ENCODE assay signal across 8 mouse cellular contexts in the genomic region with DNA sequence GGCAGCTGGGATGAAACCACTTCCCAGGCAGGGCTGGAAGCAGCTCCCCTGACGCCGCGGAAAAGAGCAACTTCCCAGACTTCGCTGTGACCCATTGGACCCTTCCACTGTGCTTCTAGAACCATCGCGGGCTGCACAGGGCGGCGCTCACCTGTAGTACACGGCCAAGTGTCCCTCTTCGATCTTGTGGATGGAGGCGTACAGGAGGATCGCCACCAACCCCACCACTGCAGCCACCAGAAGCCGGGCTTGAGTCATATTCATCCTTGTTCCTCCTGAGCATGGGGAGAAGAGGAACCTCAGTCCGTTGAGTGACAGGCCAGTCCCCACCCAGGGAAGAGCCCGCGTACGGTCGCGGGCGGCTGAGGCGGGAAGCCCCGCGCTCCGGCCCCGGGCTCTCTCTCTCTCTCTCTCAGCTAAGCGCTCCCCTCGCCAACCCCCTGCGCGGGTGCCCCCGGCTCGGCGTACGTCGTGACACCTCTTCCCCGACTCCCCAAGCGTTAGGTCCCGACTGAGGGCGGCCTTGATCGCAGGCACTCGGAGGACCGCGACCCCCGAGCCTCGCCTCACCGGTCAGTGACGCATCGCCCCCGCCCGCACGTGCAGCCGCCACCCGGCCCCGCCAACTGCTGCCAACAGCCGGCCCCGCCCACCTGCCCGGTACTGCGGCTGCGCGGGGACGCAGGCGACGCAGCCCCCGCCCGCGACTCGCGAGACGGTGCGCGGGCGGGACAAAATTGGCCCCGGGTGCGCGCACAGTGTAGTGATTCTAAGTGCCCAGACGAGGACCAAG. TPM values are rescaled to one million over a fixed set of nuclear protein-coding genes. Genes with fewer than 3 reads are reported as not detected.
DNase-seq lines count a peak whose midpoint lies in the region; ATAC-seq lines count a peak whose summit lies in the region.

A gene (minus strand): TSS at position 665 of the 793 bp plus-strand sequence.

- peak within 1 kb of the TSS; percentile 57 for H3K9ac ChIP-seq in midbrain, embryonic 11.5 days (ENCODE audit: low read length)

- H3K27ac ChIP-seq in embryonic facial prominence, embryonic 10.5 days (replicated peaks), result peak within 1 kb of the TSS; percentile 84
- H3K27ac ChIP-seq in midbrain, embryonic 11.5 days (ENCODE audit: low read depth, low read length), result no peak within 1 kb of the TSS

- WGBS in embryonic facial prominence, embryonic 10.5 days, result under 1% methylated on average over 75 of the region's 75 CpGs
- WGBS in midbrain, embryonic 11.5 days, result under 1% methylated on average over 73 of the region's 75 CpGs

- DNase-seq in adrenal gland, postnatal 14 days, result peak; percentile 96
- peak; percentile 92 for DNase-seq in embryonic facial prominence, embryonic 10.5 days (ENCODE audit: low spot score)
- peak; percentile 83 for DNase-seq in kidney, adult 11 months
- peak; percentile 95 for DNase-seq in left cerebral cortex, postnatal 4 days
- DNase-seq in midbrain, embryonic 11.5 days (ENCODE audit: low spot score, missing footprints), result peak; percentile 99
- peak; percentile 95 for DNase-seq in right cerebral cortex, postnatal 4 days
- DNase-seq in yolk sac, embryonic 10.5 days (ENCODE audit: low spot score), result peak; percentile 88

- no peaks in the 10 kb centered on the region for H3K9me3 ChIP-seq in embryonic facial prominence, embryonic 10.5 days
- no peaks in the 10 kb centered on the region for H3K9me3 ChIP-seq in midbrain, embryonic 11.5 days (ENCODE audit: control insufficient read depth, low read length)

- peaks cover 15% of the 10 kb centered on the region for H3K4me1 ChIP-seq in embryonic facial prominence, embryonic 10.5 days
- H3K4me1 ChIP-seq in midbrain, embryonic 11.5 days (ENCODE audit: control insufficient read depth, insufficient read depth, low read length), result peaks cover 5% of the 10 kb centered on the region

- 0 out of 2 replicates have a peak, but pooled peaks cover 6% of the 10 kb centered on the region for H3K27me3 ChIP-seq in embryonic facial prominence, embryonic 10.5 days (replicated peaks; ENCODE audit: low read depth, poor library complexity, severe bottlenecking)
- no peaks in the 10 kb centered on the region for H3K27me3 ChIP-seq in midbrain, embryonic 11.5 days (ENCODE audit: control insufficient read depth, insufficient read depth, low read length)

- H3K36me3 ChIP-seq in embryonic facial prominence, embryonic 10.5 days (replicated peaks), result peaks cover 22% of the 10 kb centered on the region
- H3K36me3 ChIP-seq in midbrain, embryonic 11.5 days (ENCODE audit: control insufficient read depth, insufficient read depth, low read length), result no peaks in the 10 kb centered on the region

- peak within 1 kb of the TSS; percentile 95 for H3K4me2 ChIP-seq in midbrain, embryonic 11.5 days

- H3K4me3 ChIP-seq in embryonic facial prominence, embryonic 10.5 days, result peak within 1 kb of the TSS; percentile 84
- H3K4me3 ChIP-seq in midbrain, embryonic 11.5 days (ENCODE audit: low read depth, low read length), result peak within 1 kb of the TSS; percentile 39

- intact Hi-C loops in left cerebral cortex, postnatal 4 days (cut with DNase I), result no loop called here

- peak; percentile 89 for ATAC-seq in granulocyte monocyte progenitor cell, adult 5-6 weeks (replicated peaks; ENCODE audit: poor library complexity, severe bottlenecking)
- ATAC-seq in midbrain, embryonic 11.5 days (ENCODE audit: low FRiP score), result peak; percentile 94

RNA-seq across cellular contexts. Expression of the gene that starts here (rescaled TPM):
- 18.4 and 20.0 TPM in 2 replicates for total RNA-seq in adrenal gland, postnatal 14 days (2021)
- 19.7 and 20.5 TPM in 2 replicates for polyA plus RNA-seq in embryonic facial prominence, embryonic 10.5 days (2016; fragmentation: Nextera tagmentation; extraction: Ambion mirVana)
- total RNA-seq in granulocyte monocyte progenitor cell, adult 5-6 weeks (2014; fragmentation: Nextera tagmentation), result 73.4 and 78.4 TPM in 2 replicates
- total RNA-seq in granulocyte monocyte progenitor cell, adult 5-6 weeks (2017), result 51.1 and 56.5 TPM in 2 replicates
- 10 to 100 TPM; 23.4 to 26.1 TPM for total RNA-seq in left cerebral cortex, postnatal 4 days (2021)
- 20.0 and 20.5 TPM in 2 replicates for polyA plus RNA-seq in midbrain, embryonic 11.5 days (2014; fragmentation: Nextera tagmentation; extraction: Ambion mirVana)
